Mouse (Mus musculus) stomach, embryonic 16.5 days (tissue): Measurements from ENCODE around the gene Dnah14. TPM values are rescaled to one million over a fixed set of nuclear protein-coding genes. Genes with fewer than 3 reads are reported as not detected.
"Not testable (repeated sequence)": the region's sequence is repeated elsewhere in the genome, so short reads cannot be mapped to it uniquely, and the experiment has no call there.

Experiments
- ATAC-seq: fragments of 200-750 bp; cut with Nextera tagmentation; 2 replicates; pipeline ENCODE4 v1.8.0; 2017; ENCODE audit warnings: moderate number of reproducible peaks, moderate TSS enrichment; ENCODE audit not compliant: insufficient read depth, low FRiP score
- H3K27ac ChIP-seq: fragments of 300-500 bp; sonication (generic); 2 replicates; pipeline ENCODE4 v1.5.1; 2014; ENCODE audit warnings: low read length
- H3K27me3 ChIP-seq: fragments of 300-500 bp; sonication (generic); 2 replicates; pipeline ENCODE4 v1.6.1; 2014; ENCODE audit warnings: low read length, control low read depth, mixed read lengths; ENCODE audit not compliant: control insufficient read depth, insufficient read depth
- H3K36me3 ChIP-seq: fragments of 300-500 bp; sonication (generic); 2 replicates; pipeline ENCODE4 v1.6.1; 2014; ENCODE audit warnings: low read length; ENCODE audit not compliant: control insufficient read depth, insufficient read depth
- H3K4me1 ChIP-seq: fragments of 300-500 bp; sonication (generic); 2 replicates; pipeline ENCODE4 v1.6.1; 2014; ENCODE audit warnings: low read length, control low read depth, mixed read lengths; ENCODE audit not compliant: control insufficient read depth, insufficient read depth
- H3K4me2 ChIP-seq: fragments of 300-500 bp; sonication (generic); 2 replicates; pipeline ENCODE4 v1.6.1; 2014; ENCODE audit warnings: low read depth, low read length, mixed read lengths
- H3K4me3 ChIP-seq: fragments of 300-500 bp; sonication (generic); replicated peaks from 2 replicates; pipeline ENCODE4 v1.5.1; 2014; ENCODE audit warnings: mild to moderate bottlenecking, low read length
- H3K9ac ChIP-seq: fragments of 300-500 bp; sonication (generic); 2 replicates; pipeline ENCODE4 v1.6.1; 2014; ENCODE audit warnings: low read length
- H3K9me3 ChIP-seq: fragments of 300-500 bp; sonication (generic); replicated peaks from 2 replicates; pipeline ENCODE4 v1.6.1; 2016; ENCODE audit warnings: low read length, control low read depth; ENCODE audit not compliant: control insufficient read depth
- WGBS: fragments of 180-500 bp; shearing (Covaris S2); extraction: QIAGEN DNeasy Blood & Tissue Kit; methylation state at CpG from one replicate; pipeline ENCODE4 v1.1.7; 2014; 5-methylcytosine and 5-hydroxymethylcytosine counted together
- polyA plus RNA-seq: library from polyadenylated mRNA; unstranded; fragments of >200 nt; fragmentation: Nextera tagmentation; extraction: Ambion mirVana; gene quantifications from 2 replicates; pipeline ENCODE4 v1.2.1, GENCODE M21; 2015

The Dnah14 gene
- polyA plus RNA-seq, 1 experiment from 2014 or later = 1.4 TPM

GRCm38 (mm10) chr1:181740259-181740658 lies 163.9 kb downstream of the Dnah14 start:
- Histone ChIP-seq H3K4me3 (no peak overlapping the region), H3K27me3 (no peaks in the 10 kb centered on the region), H3K36me3 (no peaks in the 10 kb centered on the region), H3K9me3 (no peaks in the 10 kb centered on the region), H3K9ac (no peak overlapping the region), H3K4me1 (no peaks in the 10 kb centered on the region), H3K27ac (no peak overlapping the region), H3K4me2 (no peak overlapping the region)
- ATAC-seq = no peak
- WGBS = 74% methylated on average over 5 of the region's 5 CpGs

DNA sequence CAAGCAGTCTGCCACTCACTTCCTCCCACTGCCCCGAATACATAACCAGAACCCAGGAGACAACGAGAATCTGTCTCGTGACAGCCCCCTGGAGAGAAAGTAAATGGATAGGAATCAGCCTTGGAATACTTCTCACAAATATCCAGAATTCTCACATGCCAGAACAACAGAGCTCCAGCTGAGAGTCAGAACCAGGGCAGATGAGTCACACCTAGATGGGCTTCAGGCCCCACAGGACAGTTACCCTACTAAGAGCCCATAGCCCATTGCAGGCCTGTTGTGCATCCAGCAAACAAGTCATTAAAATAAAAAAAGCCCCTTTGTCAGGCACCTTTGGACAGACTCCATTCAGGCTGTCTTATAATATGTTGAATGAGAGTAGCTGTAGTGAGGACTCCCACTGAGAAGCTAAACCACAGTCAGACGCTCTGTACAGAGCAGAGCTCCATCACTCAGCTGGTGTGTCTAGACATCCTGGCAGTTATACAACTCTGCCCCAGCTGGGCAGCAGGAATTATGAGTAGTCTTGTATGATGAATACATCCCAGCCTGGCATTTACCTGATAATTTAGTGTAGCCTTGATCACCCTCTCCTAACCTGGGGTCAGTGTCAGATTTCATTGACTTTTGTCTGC lies 166.0 kb downstream of the Dnah14 start:
- whole genome bisulfite sequencing = 66% methylated on average over 4 of the region's 4 CpGs
- Histone ChIP-seq H3K4me3 (no peak overlapping the region), H3K4me1 (no peaks in the 10 kb centered on the region), H3K27me3 (no peaks in the 10 kb centered on the region), H3K4me2 (no peak overlapping the region), H3K27ac (no peak overlapping the region), H3K36me3 (no peaks in the 10 kb centered on the region), H3K9ac (no peak overlapping the region), H3K9me3 (no peaks in the 10 kb centered on the region)
- ATAC-seq = no peak

DNA sequence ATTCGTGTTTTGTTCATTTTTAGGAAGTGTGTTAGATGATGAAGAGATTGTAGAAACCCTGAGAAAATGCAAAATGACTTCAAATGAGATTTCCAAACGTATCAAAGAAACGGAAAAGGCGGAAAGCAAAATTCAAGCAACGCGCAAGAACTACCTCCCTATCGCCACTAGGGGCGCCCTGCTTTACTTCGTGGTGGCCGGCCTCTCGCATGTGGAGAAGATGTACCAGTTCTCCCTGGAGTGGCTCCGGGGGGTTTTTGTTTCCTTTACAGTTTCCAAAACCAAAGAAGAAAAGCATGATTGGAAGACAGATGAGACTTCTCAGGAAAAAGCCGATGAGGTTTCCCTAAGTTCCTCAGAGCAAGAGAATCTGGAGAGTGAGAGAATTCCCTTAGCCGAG lies 193.0 kb downstream of the Dnah14 start:
- no peaks in the 10 kb centered on the region for H3K27me3 ChIP-seq
- 61% methylated on average over 14 of the region's 14 CpGs for WGBS
- H3K4me1 ChIP-seq = no peaks in the 10 kb centered on the region
- no peak overlapping the region for H3K27ac ChIP-seq
- H3K4me3 ChIP-seq = no peak overlapping the region
- H3K9me3 ChIP-seq = no peaks in the 10 kb centered on the region
- no peak overlapping the region for H3K4me2 ChIP-seq
- no peaks in the 10 kb centered on the region for H3K36me3 ChIP-seq
- no peak for ATAC-seq
- H3K9ac ChIP-seq = no peak overlapping the region

GRCm38 (mm10) chr1:181771871-181772270 lies 195.5 kb downstream of the Dnah14 start:
- Histone ChIP-seq H3K27me3 (no peaks in the 10 kb centered on the region), H3K9me3 (no peaks in the 10 kb centered on the region), H3K4me1 (no peaks in the 10 kb centered on the region), H3K36me3 (no peaks in the 10 kb centered on the region), H3K4me3 (no peak overlapping the region), H3K4me2 (no peak overlapping the region), H3K27ac (no peak overlapping the region), H3K9ac (no peak overlapping the region)
- 90% methylated on average over 3 of the region's 3 CpGs for WGBS
- ATAC-seq = no peak

- H3K27me3 ChIP-seq = no peaks in the 10 kb centered on the region
- H3K4me2 ChIP-seq = no peak overlapping the region
- H3K9ac ChIP-seq = no peak overlapping the region
- H3K4me3 ChIP-seq = no peak overlapping the region
- ATAC-seq = no peak
- H3K27ac ChIP-seq = no peak overlapping the region
- WGBS = 49% methylated on average over 1 of the region's 1 CpGs
- no peaks in the 10 kb centered on the region for H3K4me1 ChIP-seq
- H3K36me3 ChIP-seq = no peaks in the 10 kb centered on the region
- no peaks in the 10 kb centered on the region for H3K9me3 ChIP-seq
Observed at GRCm38 (mm10) chr1:181776541-181776940, 200.2 kb downstream of the Dnah14 start.

DNA sequence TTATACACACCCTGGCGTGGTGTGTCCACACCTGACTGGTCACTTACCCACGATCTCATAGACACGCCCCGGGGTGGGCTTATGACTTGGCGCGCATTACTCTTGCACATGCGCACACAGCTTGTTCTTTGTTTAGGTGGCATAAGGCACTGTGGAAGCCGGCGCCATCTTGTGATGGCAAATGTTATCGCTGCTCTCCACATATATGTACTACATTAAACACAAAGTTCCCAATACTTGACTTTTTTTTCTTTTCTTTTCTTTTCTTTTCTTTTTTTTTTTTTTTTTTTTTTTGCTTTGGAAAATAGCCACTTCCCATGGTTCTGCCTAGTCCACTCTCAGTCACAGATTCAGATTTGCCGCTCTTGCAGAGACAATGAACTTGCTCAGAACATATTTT lies 206.2 kb downstream of the Dnah14 start:
- H3K9ac ChIP-seq, H3K36me3 ChIP-seq, ATAC-seq, H3K4me1 ChIP-seq, H3K27me3 ChIP-seq, H3K4me2 ChIP-seq, H3K9me3 ChIP-seq, H3K27ac ChIP-seq, H3K4me3 ChIP-seq: not testable (repeated sequence)
- 95% methylated on average over 11 of the region's 11 CpGs for WGBS

GRCm38 (mm10) chr1:181789952-181790351 lies 213.6 kb downstream of the Dnah14 start:
- Histone ChIP-seq H3K4me2 (no peak overlapping the region), H3K9ac (no peak overlapping the region), H3K27me3 (no peaks in the 10 kb centered on the region), H3K27ac (no peak overlapping the region), H3K4me1 (no peaks in the 10 kb centered on the region), H3K36me3 (no peaks in the 10 kb centered on the region), H3K4me3 (no peak overlapping the region), H3K9me3 (peaks cover 3% of the 10 kb centered on the region; the same call in 1 of the 2 replicates)
- ATAC-seq = no peak
- 45% methylated on average over 6 of the region's 6 CpGs for WGBS

DNA sequence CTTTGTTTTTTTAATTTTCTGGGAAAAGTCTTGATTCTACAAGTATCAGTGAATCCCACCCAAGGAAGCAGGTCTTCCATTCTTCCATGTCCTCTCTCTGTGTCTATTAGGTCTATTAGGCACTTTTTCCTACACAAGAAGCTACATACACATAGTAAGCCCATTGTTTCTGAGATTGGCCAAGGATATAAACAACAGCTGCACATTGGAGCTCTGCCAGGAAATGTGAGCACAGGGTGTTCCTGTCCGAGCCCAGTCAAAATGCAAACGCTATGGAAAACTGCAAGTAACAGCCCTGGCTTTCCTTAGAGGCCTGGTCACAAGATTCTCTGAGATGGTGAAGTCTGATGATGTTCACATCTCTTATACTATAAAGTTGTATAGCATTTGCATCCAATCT lies 217.2 kb downstream of the Dnah14 start:
- H3K27me3 ChIP-seq = no peaks in the 10 kb centered on the region
- no peak overlapping the region for H3K4me2 ChIP-seq
- no peaks in the 10 kb centered on the region for H3K9me3 ChIP-seq
- no peak overlapping the region for H3K9ac ChIP-seq
- no peaks in the 10 kb centered on the region for H3K4me1 ChIP-seq
- 19% methylated on average over 2 of the region's 2 CpGs for WGBS
- peak overlapping the region; percentile 9; the same call in 1 of the 2 replicates for H3K27ac ChIP-seq
- no peak for ATAC-seq
- no peak overlapping the region for H3K4me3 ChIP-seq
- H3K36me3 ChIP-seq = no peaks in the 10 kb centered on the region

DNA sequence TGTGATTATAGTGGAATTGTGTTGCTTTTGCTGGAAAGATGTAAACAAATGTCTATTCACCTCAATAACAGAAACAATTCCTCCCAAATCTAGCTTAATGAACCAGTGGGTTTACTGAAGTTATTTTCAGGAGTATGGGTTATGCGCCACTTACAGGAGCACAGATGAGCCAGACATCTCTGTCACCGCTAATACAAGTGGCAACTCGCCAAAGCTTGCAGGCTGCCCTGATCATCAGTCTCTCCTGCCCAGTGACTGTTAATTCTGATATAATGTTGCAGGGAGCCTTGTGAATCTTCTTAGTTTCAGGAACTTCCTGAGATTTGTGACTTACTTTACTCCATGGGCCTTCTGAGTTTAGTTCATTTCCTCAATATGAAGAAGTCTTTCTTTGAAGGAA lies 223.6 kb downstream of the Dnah14 start:
- Histone ChIP-seq H3K27ac (no peak overlapping the region), H3K9ac (no peak overlapping the region), H3K4me3 (no peak overlapping the region), H3K4me2 (no peak overlapping the region), H3K4me1 (no peaks in the 10 kb centered on the region), H3K27me3 (no peaks in the 10 kb centered on the region), H3K36me3 (no peaks in the 10 kb centered on the region), H3K9me3 (no peaks in the 10 kb centered on the region)
- WGBS = 76% methylated on average over 3 of the region's 3 CpGs
- no peak for ATAC-seq
